Mouse (Mus musculus) kidney, adult 2 months (tissue): ENCODE data around the gene Ino80b.
A peak's percentile ranks its signal among the peaks of the same experiment; 100 is the strongest.

Experiments
- CTCF ChIP-seq: fragments of 200-500 bp; conservative IDR thresholded peaks from 2 replicates; pipeline ENCODE4 v1.5.1; 2011; ENCODE audit warnings: low read depth, mild to moderate bottlenecking, control low read depth, low read length, moderate library complexity, mixed read lengths; ENCODE audit not compliant: insufficient read depth, insufficient read length
- POLR2A ChIP-seq: fragments of 200-500 bp; IDR thresholded peaks from one replicate; pipeline ENCODE4 v1.6.1; 2011; ENCODE audit warnings: low read depth, low read length, control low read depth

- TF ChIP-seq POLR2A: peak; percentile 32
- TF ChIP-seq CTCF: peak; percentile 48; the same call in 1 of the 2 replicates
Measured at GRCm38 (mm10) chr6:83078324-83078858, 46.8 kb downstream of the Ino80b start.
